Mouse (Mus musculus): ENCODE results near the gene Txndc12. TPM values are rescaled to one million over a fixed set of nuclear protein-coding genes. Genes with fewer than 3 reads are reported as not detected.

Gene Txndc12
- 5.9 and 6.7 TPM in 2 replicates for polyA plus RNA-seq (2012; rRNA removed)

GRCm38 (mm10) chr4:108834115-108834970 is at the start of gene Txndc12:
Gene Txndc12, plus strand, starts transcription at chr4:108834601.
- under 1% methylated on average over 34 of the region's 34 CpGs for WGBS
- H3K27ac ChIP-seq (ENCODE audit: insufficient read depth, low read length): peak within 1 kb of the TSS; percentile 92
- peaks cover 2% of the 10 kb centered on the region; the same call in 1 of the 2 replicates for H3K36me3 ChIP-seq (ENCODE audit: control insufficient read depth, insufficient read depth, low read length)
- no peaks in the 10 kb centered on the region for H3K27me3 ChIP-seq (ENCODE audit: control insufficient read depth, insufficient read depth, low read length)
- TF ChIP-seq CTCF (IDR thresholded peaks at IDR 0.05; ENCODE audit: extremely low read depth, insufficient read depth, insufficient read length, insufficient replicate concordance) (no peak), POLR2A (IDR thresholded peaks at IDR 0.05; ENCODE audit: low read depth, low read length) (no peak)
- H3K4me3 ChIP-seq (ENCODE audit: extremely low read depth, insufficient read depth, insufficient read length): peak within 1 kb of the TSS; percentile 89
- peak; percentile 43 to 71 for DNase-seq (ENCODE audit: low read depth in 1 of 2, low spot score in 2 of 2)
- peaks cover 5% of the 10 kb centered on the region; the same call in 1 of the 2 replicates for H3K4me1 ChIP-seq (ENCODE audit: control insufficient read depth, insufficient read depth, insufficient read length)

- no peak for TF ChIP-seq POLR2A (IDR thresholded peaks at IDR 0.05; ENCODE audit: low read depth, low read length)
- no peak for TF ChIP-seq CTCF (IDR thresholded peaks at IDR 0.05; ENCODE audit: extremely low read depth, insufficient read depth, insufficient read length, insufficient replicate concordance)
- no peak overlapping the region for H3K4me3 ChIP-seq (ENCODE audit: extremely low read depth, insufficient read depth, insufficient read length)
- no peak for DNase-seq (ENCODE audit: low read depth in 1 of 2, low spot score in 2 of 2)
- no peaks in the 10 kb centered on the region for H3K36me3 ChIP-seq (ENCODE audit: control insufficient read depth, insufficient read depth, low read length)
- no peak overlapping the region for H3K27ac ChIP-seq (ENCODE audit: insufficient read depth, low read length)
- no peaks in the 10 kb centered on the region for H3K27me3 ChIP-seq (ENCODE audit: control insufficient read depth, insufficient read depth, low read length)
- 53% methylated on average over 6 of the region's 6 CpGs for WGBS
- no peaks in the 10 kb centered on the region; the same call in 1 of the 2 replicates for H3K4me1 ChIP-seq (ENCODE audit: control insufficient read depth, insufficient read depth, insufficient read length)
These were observed 45.0 kb upstream of the Txndc12 start for GRCm38 (mm10) chr4:108789258-108789936.

GRCm38 (mm10) chr4:108790507-108790906 is 43.9 kb upstream of the Txndc12 start:
- WGBS: 31% methylated on average over 1 of the region's 1 CpGs

GRCm38 (mm10) chr4:108793941-108794340 is 40.5 kb upstream of the Txndc12 start:
- 62% methylated on average over 1 of the region's 1 CpGs for WGBS
- TF ChIP-seq POLR2A (IDR thresholded peaks at IDR 0.05; ENCODE audit: low read depth, low read length) (no peak), CTCF (IDR thresholded peaks at IDR 0.05; ENCODE audit: extremely low read depth, insufficient read depth, insufficient read length, insufficient replicate concordance) (no peak)
- Histone ChIP-seq H3K4me1 (ENCODE audit: control insufficient read depth, insufficient read depth, insufficient read length) (no peaks in the 10 kb centered on the region; the same call in 1 of the 2 replicates), H3K27me3 (ENCODE audit: control insufficient read depth, insufficient read depth, low read length) (no peaks in the 10 kb centered on the region), H3K36me3 (ENCODE audit: control insufficient read depth, insufficient read depth, low read length) (no peaks in the 10 kb centered on the region), H3K27ac (ENCODE audit: insufficient read depth, low read length) (no peak overlapping the region), H3K4me3 (ENCODE audit: extremely low read depth, insufficient read depth, insufficient read length) (no peak overlapping the region)
- no peak for DNase-seq (ENCODE audit: low read depth in 1 of 2, low spot score in 2 of 2)

More at GRCm38 (mm10) chr4:108790507-108790906, 43.9 kb upstream of the Txndc12 start:
- no peak for TF ChIP-seq POLR2A (IDR thresholded peaks at IDR 0.05; ENCODE audit: low read depth, low read length)
- no peak for TF ChIP-seq CTCF (IDR thresholded peaks at IDR 0.05; ENCODE audit: extremely low read depth, insufficient read depth, insufficient read length, insufficient replicate concordance)
- Histone ChIP-seq H3K36me3 (ENCODE audit: control insufficient read depth, insufficient read depth, low read length) (no peaks in the 10 kb centered on the region), H3K27ac (ENCODE audit: insufficient read depth, low read length) (no peak overlapping the region), H3K4me1 (ENCODE audit: control insufficient read depth, insufficient read depth, insufficient read length) (no peaks in the 10 kb centered on the region; the same call in 1 of the 2 replicates), H3K4me3 (ENCODE audit: extremely low read depth, insufficient read depth, insufficient read length) (no peak overlapping the region), H3K27me3 (ENCODE audit: control insufficient read depth, insufficient read depth, low read length) (no peaks in the 10 kb centered on the region)
- no peak for DNase-seq (ENCODE audit: low read depth in 1 of 2, low spot score in 2 of 2)

- Histone ChIP-seq H3K27ac (ENCODE audit: insufficient read depth, low read length) (no peak overlapping the region), H3K4me1 (ENCODE audit: control insufficient read depth, insufficient read depth, insufficient read length) (no peaks in the 10 kb centered on the region), H3K4me3 (ENCODE audit: extremely low read depth, insufficient read depth, insufficient read length) (no peak overlapping the region), H3K36me3 (ENCODE audit: control insufficient read depth, insufficient read depth, low read length) (no peaks in the 10 kb centered on the region), H3K27me3 (ENCODE audit: control insufficient read depth, insufficient read depth, low read length) (no peaks in the 10 kb centered on the region; the same call in 1 of the 2 replicates)
- no peak for DNase-seq (ENCODE audit: low read depth in 1 of 2, low spot score in 2 of 2)
- 51% methylated on average over 4 of the region's 4 CpGs for WGBS
- TF ChIP-seq CTCF (IDR thresholded peaks at IDR 0.05; ENCODE audit: extremely low read depth, insufficient read depth, insufficient read length, insufficient replicate concordance) (no peak), POLR2A (IDR thresholded peaks at IDR 0.05; ENCODE audit: low read depth, low read length) (no peak)
These were observed 37.7 kb upstream of the Txndc12 start for GRCm38 (mm10) chr4:108796701-108797100.

- peak in 1 of 2 experiments; percentile 55 for DNase-seq (ENCODE audit: low read depth in 1 of 2, low spot score in 2 of 2)
- no peak overlapping the region for H3K4me3 ChIP-seq (ENCODE audit: extremely low read depth, insufficient read depth, insufficient read length)
- no peaks in the 10 kb centered on the region; the same call in 1 of the 2 replicates for H3K27me3 ChIP-seq (ENCODE audit: control insufficient read depth, insufficient read depth, low read length)
- no peak overlapping the region for H3K27ac ChIP-seq (ENCODE audit: insufficient read depth, low read length)
- TF ChIP-seq CTCF (IDR thresholded peaks at IDR 0.05; ENCODE audit: extremely low read depth, insufficient read depth, insufficient read length, insufficient replicate concordance) (peak; percentile 56; the same call in 1 of the 2 replicates), POLR2A (IDR thresholded peaks at IDR 0.05; ENCODE audit: low read depth, low read length) (no peak)
- WGBS: 53% methylated on average over 2 of the region's 2 CpGs
- H3K4me1 ChIP-seq (ENCODE audit: control insufficient read depth, insufficient read depth, insufficient read length): no peaks in the 10 kb centered on the region
- H3K36me3 ChIP-seq (ENCODE audit: control insufficient read depth, insufficient read depth, low read length): no peaks in the 10 kb centered on the region
These were observed 36.1 kb upstream of the Txndc12 start for GRCm38 (mm10) chr4:108798083-108798830.
